Mouse (Mus musculus) heart, adult 11 months (tissue): Measurements from ENCODE around the gene Rab22a.
A peak's percentile ranks its signal among the peaks of the same experiment; 100 is the strongest.
"Not testable (repeated sequence)": the region's sequence is repeated elsewhere in the genome, so short reads cannot be mapped to it uniquely, and the experiment has no call there.

Source experiments
- DNase-seq: peaks from one replicate; pipeline ENCODE4 v3.0.0; 2022

Gene Rab22a

DNA sequence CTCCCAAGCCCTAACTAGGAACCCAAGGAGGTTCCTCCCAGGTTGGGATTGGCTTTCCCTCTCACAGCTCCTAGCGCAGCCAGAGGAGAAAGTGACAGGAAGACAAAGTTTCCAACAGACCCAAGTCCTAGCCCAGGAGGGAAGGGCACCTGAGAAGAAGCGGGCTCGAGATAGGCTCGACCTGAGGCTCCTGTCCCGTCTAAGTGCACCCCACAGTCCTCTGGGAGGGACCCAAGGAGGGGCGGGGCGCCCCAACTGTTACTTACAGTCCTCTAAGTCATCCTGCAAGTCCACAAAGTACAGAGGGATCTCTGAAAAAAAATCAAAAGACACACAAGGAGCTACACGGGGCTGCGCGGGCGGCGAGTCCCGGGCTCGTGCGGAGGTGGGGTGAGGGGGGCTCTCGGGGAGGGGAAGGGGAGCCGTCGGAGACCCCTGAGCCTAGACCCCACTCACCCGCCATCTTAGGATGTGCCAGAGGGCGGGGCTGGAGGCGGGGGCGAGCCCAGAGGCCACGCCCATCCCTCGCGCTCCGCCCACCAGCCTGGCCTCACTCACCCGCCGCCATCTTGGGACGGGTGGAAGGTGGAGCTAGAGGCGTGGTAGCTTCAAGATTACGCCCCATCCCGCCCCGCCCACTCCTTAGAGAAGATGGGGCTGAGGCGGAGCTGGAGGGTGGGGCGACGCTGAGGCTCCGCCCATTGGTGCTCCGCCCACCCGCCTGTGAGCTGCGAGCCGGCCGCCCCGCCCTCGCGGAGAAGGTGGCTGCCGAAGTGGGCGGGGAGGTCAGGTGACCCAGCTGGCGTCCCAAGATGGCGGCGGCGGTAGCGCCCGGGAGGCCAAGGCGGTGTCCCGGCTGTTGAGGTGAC lies at the start of gene Rab22a:
Gene Rab22a (plus strand): TSS at position 704 of the 869 bp plus-strand sequence.
- DNase-seq: peak; percentile 100

- DNase-seq: peak; percentile 46
Observed at GRCm38 (mm10) chr2:173615378-173616081, 44.0 kb upstream of the Rab22a start.

DNA sequence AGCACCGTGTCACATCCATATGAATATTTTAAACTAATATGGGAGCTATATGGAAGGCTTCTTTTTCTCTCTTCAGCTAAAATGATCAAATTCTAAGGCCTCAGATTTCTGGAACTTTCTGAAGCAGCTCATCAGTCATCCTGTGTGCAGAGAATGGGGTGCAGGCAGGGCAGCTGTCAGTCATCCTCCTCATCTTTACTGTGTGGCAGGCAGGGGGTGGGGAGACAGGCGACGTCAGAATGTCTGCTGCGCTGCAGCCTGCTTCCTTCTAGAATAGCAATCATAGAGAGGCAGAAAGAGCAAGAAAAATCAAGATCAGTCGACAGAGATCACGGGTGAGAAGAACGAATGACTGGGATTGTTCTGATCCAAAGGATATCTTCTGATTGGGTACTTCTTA lies 43.4 kb upstream of the Rab22a start:
- peak; percentile 55 for DNase-seq

- peak; percentile 16 for DNase-seq
Observed at GRCm38 (mm10) chr2:173619132-173619531, 40.4 kb upstream of the Rab22a start.

DNA sequence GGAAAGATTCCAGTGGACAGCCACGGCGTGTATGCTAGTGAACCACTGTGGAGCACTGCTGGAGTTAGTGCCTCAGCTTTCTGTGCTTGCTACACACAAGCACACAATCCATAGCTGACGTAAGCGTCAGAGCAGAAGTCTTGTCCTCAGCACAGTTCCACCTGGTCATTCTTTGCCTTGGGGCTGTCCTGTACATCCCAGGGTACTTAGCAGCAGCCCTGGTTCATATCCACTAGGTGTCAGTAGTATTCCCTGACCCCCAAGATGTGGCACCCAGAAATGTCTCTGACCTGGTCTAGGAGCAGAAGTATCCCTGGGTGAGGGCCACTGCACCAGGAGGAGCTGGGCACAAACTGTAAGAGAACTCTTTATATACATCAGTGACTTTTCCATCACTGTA lies 38.9 kb upstream of the Rab22a start:
- peak; percentile 83 for DNase-seq

- DNase-seq: peak; percentile 97
Observed at GRCm38 (mm10) chr2:173622173-173622601, 37.4 kb upstream of the Rab22a start.

GRCm38 (mm10) chr2:173624667-173625066 lies 34.9 kb upstream of the Rab22a start:
- DNase-seq: peak; percentile 56

- peak; percentile 61 for DNase-seq
Observed at GRCm38 (mm10) chr2:173625786-173626185, 33.8 kb upstream of the Rab22a start.

DNA sequence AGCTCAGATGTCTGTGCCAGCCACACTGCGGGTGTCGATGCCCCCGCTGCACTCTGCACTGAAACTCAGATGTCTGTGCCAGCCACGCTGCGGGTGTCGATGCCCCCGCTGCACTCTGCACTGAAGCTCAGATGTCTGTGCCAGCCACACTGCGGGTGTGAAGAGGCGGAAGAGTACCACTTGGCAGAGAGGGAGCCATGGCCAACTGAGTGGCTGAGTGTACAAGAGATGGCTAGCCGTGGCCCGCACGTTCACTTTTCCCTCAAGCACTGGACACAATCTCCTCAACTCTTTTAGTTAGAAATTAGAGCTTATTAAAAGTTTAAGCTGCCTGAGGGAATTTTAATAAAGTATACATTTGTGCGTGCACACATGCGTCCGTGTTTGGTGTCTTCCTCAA lies 25.5 kb upstream of the Rab22a start:
- DNase-seq: not testable (repeated sequence)

- no peak for DNase-seq
Observed at GRCm38 (mm10) chr2:173641370-173641769, 18.2 kb upstream of the Rab22a start.

DNA sequence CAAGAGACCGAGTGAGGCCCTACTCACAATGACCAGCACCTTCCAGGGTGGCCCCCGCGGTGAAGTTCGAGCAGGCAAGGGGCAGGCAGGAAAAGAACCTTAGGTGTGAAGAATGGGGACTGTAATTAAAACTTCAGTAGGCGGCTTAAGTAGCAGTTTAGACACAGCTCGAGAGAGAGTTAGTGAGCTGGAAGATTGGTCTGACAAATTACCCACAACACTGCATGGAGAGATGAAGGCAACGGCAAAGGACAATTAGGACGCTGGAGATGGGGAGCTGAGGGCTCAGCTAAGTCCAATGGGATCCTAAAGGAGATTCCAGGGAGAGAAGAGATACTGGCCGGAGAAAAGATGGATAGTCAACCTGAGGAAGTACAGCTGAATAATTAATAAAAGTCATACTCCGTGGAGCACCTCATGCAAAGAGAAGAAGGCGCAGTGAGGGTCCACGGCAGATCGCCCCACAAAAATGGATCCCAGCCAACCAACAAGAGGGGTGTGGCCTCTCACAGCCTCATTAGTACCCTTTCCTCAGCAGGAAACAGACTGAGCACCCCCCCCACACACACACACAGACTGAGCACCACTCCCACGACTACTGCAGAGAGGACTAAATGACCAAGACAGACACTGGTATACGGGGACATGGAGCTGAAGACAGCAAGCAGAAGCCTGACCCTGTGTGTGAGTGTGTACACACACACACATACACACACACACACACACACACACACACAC lies 17.1 kb upstream of the Rab22a start:
- DNase-seq: no peak

GRCm38 (mm10) chr2:173647197-173647911 lies 12.2 kb upstream of the Rab22a start:
- no peak for DNase-seq

DNA sequence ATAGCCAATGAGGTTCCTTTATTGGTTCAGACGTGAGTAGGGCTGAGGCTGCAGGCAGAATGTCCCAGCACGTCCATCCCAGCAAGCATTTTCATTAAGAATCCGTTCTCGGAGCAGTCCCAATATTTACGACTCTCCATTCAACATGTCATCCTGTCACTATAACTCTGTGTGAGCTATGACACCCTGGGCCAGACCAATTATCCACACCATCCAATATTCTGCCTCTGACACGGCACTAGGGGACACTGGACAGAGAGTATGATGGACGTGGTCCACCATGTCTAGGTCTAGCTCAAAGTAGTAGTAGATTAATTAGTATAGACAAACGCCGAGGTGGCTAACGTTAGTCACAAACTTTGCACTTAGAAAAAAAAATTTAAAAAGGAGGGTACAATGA lies 9.8 kb upstream of the Rab22a start:
- no peak for DNase-seq

- no peak for DNase-seq
Observed at GRCm38 (mm10) chr2:173653526-173653925, 6.0 kb upstream of the Rab22a start.

GRCm38 (mm10) chr2:173657736-173658135 lies 1.8 kb upstream of the Rab22a start:
- DNase-seq: peak; percentile 84

GRCm38 (mm10) chr2:173658517-173658916 lies 1.0 kb upstream of the Rab22a start:
- peak; percentile 64 for DNase-seq

- no peak for DNase-seq
Observed at GRCm38 (mm10) chr2:173659926-173660684, 545 bp downstream of the Rab22a start.

DNA sequence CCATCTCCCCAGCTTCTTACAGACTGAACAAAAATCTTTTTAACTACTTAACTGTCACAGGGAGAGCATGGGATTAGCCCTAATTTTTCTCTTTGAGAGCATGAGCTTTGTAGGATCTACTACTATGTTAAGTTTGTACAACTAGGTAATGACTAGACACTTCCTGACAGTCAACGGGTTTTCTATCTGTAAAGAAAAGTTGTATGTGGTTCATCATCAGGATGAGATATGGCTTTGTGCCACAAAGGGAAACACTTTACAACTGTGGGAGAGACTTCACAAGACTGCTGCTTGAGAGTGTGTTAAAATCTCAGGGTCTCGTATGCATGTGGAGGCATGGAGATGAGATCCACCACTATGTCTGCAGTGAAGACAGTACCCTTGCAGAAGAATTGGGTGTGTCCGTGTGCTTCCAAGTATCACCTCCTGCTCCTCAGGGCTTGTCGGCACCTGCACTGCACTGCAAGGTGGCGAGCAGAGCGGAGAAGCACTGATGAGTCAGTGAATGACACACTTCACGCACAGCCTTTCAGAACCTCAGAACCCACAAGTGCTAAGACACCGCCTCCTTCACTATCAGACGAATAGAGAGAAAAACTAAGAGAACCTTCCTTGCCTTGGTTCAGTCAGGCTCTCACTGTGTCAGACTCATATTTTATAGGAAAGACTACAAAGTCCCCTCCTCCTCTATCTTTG lies 2.8 kb downstream of the Rab22a start:
- no peak for DNase-seq

GRCm38 (mm10) chr2:173664736-173665135 lies 5.2 kb downstream of the Rab22a start:
- no peak for DNase-seq

GRCm38 (mm10) chr2:173665271-173665670 lies 5.7 kb downstream of the Rab22a start:
- DNase-seq: no peak

DNA sequence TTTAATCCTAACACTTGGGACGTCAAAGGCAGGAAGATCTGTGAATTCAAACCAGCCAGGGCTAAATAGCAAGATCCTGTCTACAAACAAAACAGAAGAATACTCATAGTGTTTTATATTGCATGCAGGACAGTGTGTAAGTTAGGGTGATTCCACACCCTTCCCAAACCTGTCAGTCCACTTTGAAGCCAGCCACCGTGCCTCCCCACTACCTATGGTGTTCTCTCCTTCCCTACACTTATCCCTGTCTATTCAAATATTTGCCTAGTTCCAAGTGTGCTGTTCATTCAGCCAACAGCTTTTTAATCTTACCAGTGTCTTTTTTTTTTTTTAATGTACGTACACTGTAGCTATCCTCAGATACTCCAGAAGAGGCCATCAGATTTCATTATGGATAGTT lies 7.3 kb downstream of the Rab22a start:
- no peak for DNase-seq
